Mouse (Mus musculus) lung, embryonic 14.5 days (tissue): ENCODE data around the gene Ttc28. TPM values are rescaled to one million over a fixed set of nuclear protein-coding genes. Genes with fewer than 3 reads are reported as not detected.

ENCODE experiments used
- ATAC-seq: fragments of 200-750 bp; cut with Nextera tagmentation; 2 replicates; pipeline ENCODE4 v1.8.0; 2017; ENCODE audit warnings: mild to moderate bottlenecking, moderate TSS enrichment, moderate library complexity; ENCODE audit not compliant: insufficient read depth
- DNase-seq: peaks from one replicate; pipeline ENCODE4 v3.0.0-alpha.2; 2015
- H3K27ac ChIP-seq: fragments of 300-500 bp; sonication (generic); 2 replicates; pipeline ENCODE4 v1.5.1; 2014; ENCODE audit warnings: low read depth, mild to moderate bottlenecking, moderate library complexity
- H3K27me3 ChIP-seq: fragments of 300-500 bp; sonication (generic); 2 replicates; pipeline ENCODE4 v1.6.1; 2014; ENCODE audit warnings: low read length, control low read depth; ENCODE audit not compliant: insufficient read depth
- H3K36me3 ChIP-seq: fragments of 300-500 bp; sonication (generic); 2 replicates; pipeline ENCODE4 v1.6.1; 2014; ENCODE audit warnings: control low read depth; ENCODE audit not compliant: insufficient read depth
- H3K4me1 ChIP-seq: fragments of 300-500 bp; sonication (generic); 2 replicates; pipeline ENCODE4 v1.6.1; 2014; ENCODE audit warnings: antibody characterized with exemption, control low read depth; ENCODE audit not compliant: insufficient read depth
- H3K4me2 ChIP-seq: fragments of 300-500 bp; sonication (generic); 2 replicates; pipeline ENCODE4 v1.6.1; 2014; ENCODE audit warnings: mild to moderate bottlenecking
- H3K4me3 ChIP-seq: fragments of 300-500 bp; sonication (generic); 2 replicates; pipeline ENCODE4 v1.5.1; 2014; ENCODE audit warnings: low read depth, low read length
- H3K9ac ChIP-seq: fragments of 300-500 bp; sonication (generic); 2 replicates; pipeline ENCODE4 v1.6.1; 2014
- H3K9me3 ChIP-seq: fragments of 300-500 bp; sonication (generic); 2 replicates; pipeline ENCODE4 v1.6.1; 2016; ENCODE audit warnings: low read depth, low read length, control low read depth
- CTCF ChIP-seq: IDR thresholded peaks from 2 replicates; pipeline ENCODE4 v1.5.1; 2016; ENCODE audit warnings: antibody characterized with exemption, low read depth
- WGBS: fragments of 180-500 bp; shearing (Covaris S2); extraction: QIAGEN DNeasy Blood & Tissue Kit; methylation state at CpG from one replicate; pipeline ENCODE4 v1.1.7; 2014; 5-methylcytosine and 5-hydroxymethylcytosine counted together
- polyA plus RNA-seq: library from polyadenylated mRNA; unstranded; fragments of >200 nt; fragmentation: Nextera tagmentation; extraction: Ambion mirVana; gene quantifications from 2 replicates; pipeline ENCODE4 v1.2.1, GENCODE M21; 2014

Ttc28 gene
- polyA plus RNA-seq, 1 experiment from 2014 or later = 15.2 TPM

DNA sequence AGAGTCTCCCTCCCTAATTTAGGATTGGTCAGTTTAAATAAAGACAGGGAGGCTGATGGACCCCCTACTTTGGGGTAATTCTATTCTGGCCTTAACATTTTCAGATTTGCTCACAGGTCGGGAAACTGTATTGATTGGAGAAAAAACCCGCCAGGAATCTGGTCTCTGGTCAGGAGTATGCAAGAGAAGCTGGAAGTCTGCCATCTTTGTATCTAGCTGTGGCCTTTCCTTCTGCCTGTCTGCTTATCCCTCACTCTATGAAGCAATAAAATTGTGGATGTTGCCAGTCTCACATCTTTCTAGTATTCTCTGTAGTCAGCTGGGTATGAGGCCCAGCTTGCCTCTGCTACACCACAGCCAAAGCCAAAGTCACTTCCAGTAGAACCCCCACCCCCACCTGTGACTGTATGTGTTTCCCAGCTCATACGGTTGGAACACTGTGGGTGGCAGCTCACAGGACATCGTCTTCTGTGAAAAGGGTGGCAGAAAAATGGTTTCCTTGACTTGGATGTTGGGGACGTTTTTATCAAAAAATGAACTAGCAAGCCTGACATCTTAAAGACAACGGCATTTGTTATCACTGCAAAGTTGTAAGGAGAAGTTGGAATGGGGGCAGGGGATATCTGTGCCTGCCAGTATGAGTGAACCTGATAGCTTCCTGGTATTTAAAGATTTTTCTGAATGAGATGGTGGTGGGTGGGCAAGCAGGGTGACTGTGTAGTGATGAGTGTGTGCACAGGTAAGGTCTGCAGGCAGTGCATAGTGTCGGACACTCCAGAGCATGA lies 281.7 kb downstream of the Ttc28 start:
- Histone ChIP-seq H3K4me1 (peaks cover 9% of the 10 kb centered on the region), H3K27me3 (no peaks in the 10 kb centered on the region), H3K27ac (no peak overlapping the region), H3K36me3 (no peaks in the 10 kb centered on the region), H3K4me2 (no peak overlapping the region), H3K4me3 (no peak overlapping the region), H3K9me3 (no peaks in the 10 kb centered on the region), H3K9ac (no peak overlapping the region)
- DNase-seq = peak; percentile 51
- 48% methylated on average over 7 of the region's 7 CpGs for WGBS
- ATAC-seq = no peak
- TF ChIP-seq CTCF = no peak

DNA sequence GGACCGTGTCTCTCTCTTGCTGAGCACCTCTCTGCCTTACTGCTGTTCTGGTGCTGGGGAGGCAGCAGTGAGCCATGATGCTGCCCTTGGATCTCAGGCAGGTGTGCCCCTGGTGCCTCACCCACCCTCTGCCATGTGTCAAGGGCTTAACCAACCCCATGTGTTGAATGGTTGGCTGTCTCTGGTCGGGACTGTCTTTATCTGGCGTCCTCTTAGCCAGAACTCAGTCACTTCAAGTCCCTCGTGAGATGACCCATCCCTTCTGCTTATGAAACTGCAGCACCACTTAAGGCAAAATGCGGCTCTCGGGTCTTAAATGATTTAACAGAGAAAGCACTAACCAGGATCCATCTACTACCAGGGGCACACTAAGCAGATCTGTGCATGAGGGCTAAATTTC lies 283.3 kb downstream of the Ttc28 start:
- Histone ChIP-seq H3K9me3 (no peaks in the 10 kb centered on the region), H3K4me2 (no peak overlapping the region), H3K4me1 (peaks cover 9% of the 10 kb centered on the region), H3K36me3 (no peaks in the 10 kb centered on the region), H3K9ac (no peak overlapping the region), H3K27ac (no peak overlapping the region), H3K27me3 (no peaks in the 10 kb centered on the region), H3K4me3 (no peak overlapping the region)
- ATAC-seq (no peak), DNase-seq (no peak)
- TF ChIP-seq CTCF = no peak
- whole genome bisulfite sequencing = 58% methylated on average over 6 of the region's 6 CpGs

DNA sequence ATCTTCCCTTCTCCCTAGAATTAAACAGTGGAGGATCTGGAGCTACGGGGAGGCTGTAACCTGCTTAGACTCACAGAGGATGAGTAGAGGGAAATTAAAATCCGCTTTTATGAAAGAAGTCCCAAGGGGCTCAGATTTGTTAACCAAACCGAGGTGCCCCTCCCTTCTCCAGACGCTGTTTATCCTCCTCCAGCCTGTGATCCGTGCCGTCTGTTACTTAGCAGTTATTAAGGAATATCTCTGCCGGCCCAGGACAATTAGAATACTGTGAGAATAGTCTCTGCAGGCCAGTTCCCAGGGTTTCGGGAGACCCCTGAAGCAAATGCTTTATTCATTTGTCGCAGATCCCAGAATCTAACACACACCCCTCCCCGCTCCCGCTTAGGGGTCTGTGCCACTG lies 283.8 kb downstream of the Ttc28 start:
- Histone ChIP-seq H3K36me3 (no peaks in the 10 kb centered on the region), H3K4me1 (peaks cover 9% of the 10 kb centered on the region), H3K4me2 (no peak overlapping the region), H3K9ac (no peak overlapping the region), H3K9me3 (no peaks in the 10 kb centered on the region), H3K4me3 (no peak overlapping the region), H3K27me3 (no peaks in the 10 kb centered on the region), H3K27ac (no peak overlapping the region)
- no peak for ATAC-seq
- no peak for TF ChIP-seq CTCF
- WGBS = 48% methylated on average over 11 of the region's 11 CpGs
- no peak for DNase-seq

DNA sequence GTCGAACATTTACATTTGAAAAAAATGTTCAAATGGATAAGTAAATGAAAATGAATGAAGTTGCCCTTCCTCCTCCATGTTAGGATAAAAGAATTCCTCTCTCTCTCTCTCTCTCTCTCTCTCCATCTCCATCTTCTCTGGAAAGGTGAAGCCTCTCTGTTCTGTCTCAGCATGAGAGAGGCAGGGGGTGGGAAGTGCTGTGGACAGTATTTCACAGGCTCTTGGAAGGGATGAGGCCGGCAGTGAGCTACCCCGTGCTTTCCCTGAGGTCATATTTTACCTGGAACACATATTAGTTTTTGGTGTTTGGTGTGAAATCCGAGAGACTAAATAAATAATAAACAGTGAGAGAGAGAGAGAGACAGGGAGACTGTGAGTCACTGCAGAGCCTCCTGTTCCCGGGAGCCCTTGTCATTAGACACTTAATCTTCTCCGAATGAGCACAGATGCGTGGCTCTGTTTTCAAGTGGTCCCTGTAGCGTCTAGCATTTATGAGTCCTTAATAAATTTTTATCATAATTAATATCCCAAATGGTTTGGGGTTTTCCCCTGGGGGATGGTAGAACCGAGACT lies 284.8 kb downstream of the Ttc28 start:
- Histone ChIP-seq H3K36me3 (no peaks in the 10 kb centered on the region), H3K4me1 (peaks cover 8% of the 10 kb centered on the region), H3K27me3 (no peaks in the 10 kb centered on the region), H3K4me3 (no peak overlapping the region), H3K9ac (no peak overlapping the region), H3K4me2 (no peak overlapping the region), H3K27ac (no peak overlapping the region), H3K9me3 (no peaks in the 10 kb centered on the region)
- 30% methylated on average over 9 of the region's 9 CpGs for WGBS
- TF ChIP-seq CTCF = no peak
- ATAC-seq = no peak
- no peak for DNase-seq

DNA sequence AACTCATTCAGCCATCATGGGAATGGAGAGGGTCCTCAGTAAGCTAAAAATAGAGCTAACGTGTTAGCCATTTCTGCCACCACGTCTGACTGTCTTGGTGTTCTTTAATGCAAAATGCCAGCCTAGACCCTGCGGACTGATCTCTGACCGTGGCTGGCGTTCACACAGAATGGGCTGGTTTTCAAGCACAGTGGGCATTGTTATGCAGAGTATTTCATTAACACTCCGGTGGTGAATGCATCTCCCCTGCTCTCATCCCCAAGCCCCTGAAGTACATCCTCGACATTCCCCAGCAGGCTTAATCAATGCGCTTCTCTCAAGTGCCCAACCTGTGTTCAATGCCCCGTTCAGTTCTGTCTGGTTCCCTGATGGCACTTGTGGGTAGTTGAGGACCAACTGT lies 290.8 kb downstream of the Ttc28 start:
- H3K4me3 ChIP-seq = no peak overlapping the region
- no peak for TF ChIP-seq CTCF
- H3K27me3 ChIP-seq = no peaks in the 10 kb centered on the region
- H3K36me3 ChIP-seq = no peaks in the 10 kb centered on the region
- H3K9me3 ChIP-seq = no peaks in the 10 kb centered on the region
- H3K9ac ChIP-seq = no peak overlapping the region
- DNase-seq (no peak), ATAC-seq (no peak)
- WGBS = 54% methylated on average over 9 of the region's 9 CpGs
- H3K4me2 ChIP-seq = no peak overlapping the region
- no peaks in the 10 kb centered on the region for H3K4me1 ChIP-seq
- no peak overlapping the region for H3K27ac ChIP-seq

DNA sequence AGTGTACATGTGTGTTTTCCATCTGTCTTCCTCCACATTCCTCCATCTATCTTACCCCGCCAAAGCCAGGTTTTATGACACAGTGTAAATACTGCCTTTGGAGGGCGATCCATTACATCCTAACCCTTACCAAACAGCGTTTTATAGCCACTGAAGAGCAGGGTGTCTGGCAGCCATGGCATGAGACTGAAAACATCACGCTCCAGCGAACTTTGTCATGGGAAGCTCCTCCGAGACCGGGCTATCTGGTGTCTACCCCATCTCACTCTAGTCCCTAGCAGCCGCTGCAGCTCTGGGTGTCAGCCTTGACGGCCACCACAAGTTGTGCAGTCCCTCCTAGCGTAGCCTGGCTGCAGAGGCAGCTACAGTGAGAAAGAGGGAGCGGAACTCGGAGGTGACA lies 295.8 kb downstream of the Ttc28 start:
- H3K27ac ChIP-seq = no peak overlapping the region

DNA sequence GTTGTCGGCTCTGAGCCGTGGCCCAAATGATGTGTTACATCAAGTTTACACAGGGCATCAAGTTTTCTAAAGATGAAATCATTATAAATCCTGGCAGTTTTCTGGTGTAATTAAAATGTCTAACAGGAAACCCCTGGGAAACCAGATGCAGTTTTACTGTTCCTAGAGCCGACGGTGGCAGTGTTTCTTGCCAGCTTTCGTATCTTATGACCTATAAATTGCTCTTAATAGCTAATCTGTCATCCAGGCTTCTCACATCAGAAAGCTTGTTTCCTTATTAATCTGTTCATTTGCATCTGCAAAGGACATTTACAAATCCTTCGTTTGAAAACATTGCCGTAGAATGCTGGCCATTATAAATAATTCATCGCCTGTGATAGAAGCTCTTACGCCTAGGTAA lies 296.2 kb downstream of the Ttc28 start:
- H3K9me3 ChIP-seq = no peaks in the 10 kb centered on the region
- no peaks in the 10 kb centered on the region for H3K27me3 ChIP-seq
- no peak overlapping the region for H3K27ac ChIP-seq
- H3K4me3 ChIP-seq = no peak overlapping the region
- no peak for DNase-seq
- no peak overlapping the region for H3K4me2 ChIP-seq
- no peak for ATAC-seq
- peaks cover 10% of the 10 kb centered on the region for H3K4me1 ChIP-seq
- H3K9ac ChIP-seq = no peak overlapping the region
- H3K36me3 ChIP-seq = no peaks in the 10 kb centered on the region
- no peak for TF ChIP-seq CTCF
- WGBS = 52% methylated on average over 9 of the region's 9 CpGs

More for the DNA sequence above, 295.8 kb downstream of the Ttc28 start:
- Histone ChIP-seq H3K4me3 (no peak overlapping the region), H3K4me1 (peaks cover 10% of the 10 kb centered on the region), H3K4me2 (no peak overlapping the region), H3K9me3 (no peaks in the 10 kb centered on the region), H3K9ac (no peak overlapping the region), H3K36me3 (no peaks in the 10 kb centered on the region), H3K27me3 (no peaks in the 10 kb centered on the region)
- no peak for TF ChIP-seq CTCF
- no peak for ATAC-seq
- 45% methylated on average over 12 of the region's 12 CpGs for WGBS
- peak; percentile 30 for DNase-seq
